Mouse (Mus musculus) kidney, postnatal 36 days (tissue): ENCODE data around the gene Slc13a5.

Experiments
- DNase-seq, 2 experiments: peaks; one replicate each; pipeline ENCODE4 v3.0.0; 2021 to 2022; ENCODE audit warnings: mixed read lengths in 2 of 2

The Slc13a5 gene

GRCm38 (mm10) chr11:72266960-72267560, at the start of gene Slc13a5:
Gene Slc13a5, minus strand, starts transcription at chr11:72267222.
- DNase-seq: peak in 1 of 2 experiments; percentile 68

GRCm38 (mm10) chr11:72314151-72314895, 47.3 kb upstream of the Slc13a5 start, which contains the start of gene Fbxo39:
Gene Fbxo39, plus strand, starts transcription at chr11:72314444.
- DNase-seq: peak in 1 of 2 experiments; percentile 15

- no peak for DNase-seq
Measured at GRCm38 (mm10) chr11:72311355-72312001, 44.5 kb upstream of the Slc13a5 start.

- no peak for DNase-seq
Measured at GRCm38 (mm10) chr11:72310491-72310890, 43.5 kb upstream of the Slc13a5 start.

GRCm38 (mm10) chr11:72308982-72309381, 42.0 kb upstream of the Slc13a5 start:
- no peak for DNase-seq

- DNase-seq: no peak
Measured at GRCm38 (mm10) chr11:72307461-72307860, 40.4 kb upstream of the Slc13a5 start.

GRCm38 (mm10) chr11:72302230-72302629, 35.2 kb upstream of the Slc13a5 start:
- peak; percentile 67 to 76 for DNase-seq

DNA sequence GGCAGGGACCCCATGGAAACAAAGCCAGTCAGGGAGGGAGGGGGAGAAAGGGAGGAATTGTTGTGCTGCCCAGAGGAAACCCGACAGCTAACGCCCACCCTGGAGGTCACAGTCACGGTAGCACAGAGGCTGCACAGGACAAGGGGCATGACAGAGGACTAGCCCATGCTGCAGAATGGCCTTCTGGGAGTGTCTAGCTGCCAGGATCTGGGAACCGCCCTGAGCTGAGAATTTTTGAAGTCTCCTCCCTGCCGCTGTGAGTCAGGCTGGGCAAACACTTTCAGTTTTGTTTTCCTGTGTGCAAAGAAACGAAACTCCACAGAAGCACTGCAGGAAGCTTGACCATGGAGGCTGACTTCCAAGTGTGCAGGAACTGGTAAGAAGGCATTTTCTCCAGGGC, 34.3 kb upstream of the Slc13a5 start, which contains the start of gene Xaf1:
Gene Xaf1 (plus strand): TSS at position 296 of the 400 bp plus-strand sequence.
- peak; percentile 76 to 79 for DNase-seq

DNA sequence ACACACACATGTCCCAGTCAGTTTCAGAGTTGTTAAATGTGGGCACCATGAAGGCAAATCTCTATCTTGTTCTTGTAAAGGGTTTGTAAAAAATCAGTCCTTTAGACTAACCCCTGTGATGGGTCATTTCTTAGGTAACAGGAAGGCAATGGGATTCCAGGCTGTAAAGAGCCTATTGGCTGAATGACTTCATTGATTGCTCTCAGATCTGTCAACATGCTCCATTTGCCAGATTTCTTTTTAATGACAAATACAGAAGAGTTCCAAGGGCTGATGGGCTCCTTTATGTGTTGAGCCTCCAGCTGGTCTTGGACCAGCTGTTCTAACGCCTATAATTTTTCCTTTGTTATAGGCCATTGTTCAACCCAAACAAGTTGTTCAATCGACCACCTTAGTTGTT, 26.1 kb upstream of the Slc13a5 start:
- DNase-seq: no peak

GRCm38 (mm10) chr11:72287543-72287942, 20.5 kb upstream of the Slc13a5 start:
- no peak for DNase-seq

DNA sequence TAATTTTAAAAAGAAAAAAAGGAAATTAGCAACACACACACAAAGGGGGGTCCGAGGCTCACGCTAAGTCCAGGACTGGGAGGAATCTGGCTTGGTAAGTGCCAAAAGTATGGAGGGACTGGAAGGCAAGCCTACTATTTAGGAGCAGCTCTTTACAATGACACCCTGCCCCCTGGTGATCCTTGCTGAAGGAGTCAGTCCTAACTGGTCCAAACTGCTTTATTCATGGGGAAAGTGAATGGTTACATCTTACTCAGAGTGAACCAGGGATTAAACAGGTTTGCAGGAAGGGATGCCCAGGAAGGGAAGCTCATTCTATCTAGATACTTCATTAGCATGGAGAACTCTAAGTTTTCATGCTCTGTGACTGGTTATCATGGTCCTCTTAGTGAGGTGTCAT, 20.1 kb upstream of the Slc13a5 start:
- DNase-seq: no peak

- no peak for DNase-seq
Measured at GRCm38 (mm10) chr11:72286651-72287050, 19.6 kb upstream of the Slc13a5 start.

DNA sequence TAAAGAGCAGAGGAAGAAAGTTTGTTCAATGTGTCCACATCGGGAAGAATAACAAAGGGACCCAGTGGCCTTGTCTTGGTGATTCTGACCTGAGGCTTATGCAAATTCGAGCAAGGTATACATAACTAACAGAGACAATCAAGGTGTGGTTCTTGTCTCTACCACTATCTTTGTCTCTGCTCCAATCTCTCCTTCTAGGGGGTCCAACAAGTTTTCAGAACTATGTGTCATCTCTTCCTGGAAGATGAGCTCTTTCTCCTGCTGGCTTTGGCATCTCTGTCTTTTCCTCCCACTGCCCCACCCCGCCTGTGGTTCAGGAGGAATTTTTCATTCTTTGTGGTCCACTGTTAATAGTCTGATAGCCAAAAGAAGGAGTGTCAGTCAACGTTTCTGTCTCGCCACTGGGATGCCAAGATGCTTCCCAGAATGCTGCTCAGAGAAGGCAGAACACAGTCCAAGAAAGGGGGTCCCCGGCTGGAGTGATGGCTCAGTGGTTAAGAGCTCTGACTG, 19.0 kb upstream of the Slc13a5 start:
- DNase-seq: no peak

DNA sequence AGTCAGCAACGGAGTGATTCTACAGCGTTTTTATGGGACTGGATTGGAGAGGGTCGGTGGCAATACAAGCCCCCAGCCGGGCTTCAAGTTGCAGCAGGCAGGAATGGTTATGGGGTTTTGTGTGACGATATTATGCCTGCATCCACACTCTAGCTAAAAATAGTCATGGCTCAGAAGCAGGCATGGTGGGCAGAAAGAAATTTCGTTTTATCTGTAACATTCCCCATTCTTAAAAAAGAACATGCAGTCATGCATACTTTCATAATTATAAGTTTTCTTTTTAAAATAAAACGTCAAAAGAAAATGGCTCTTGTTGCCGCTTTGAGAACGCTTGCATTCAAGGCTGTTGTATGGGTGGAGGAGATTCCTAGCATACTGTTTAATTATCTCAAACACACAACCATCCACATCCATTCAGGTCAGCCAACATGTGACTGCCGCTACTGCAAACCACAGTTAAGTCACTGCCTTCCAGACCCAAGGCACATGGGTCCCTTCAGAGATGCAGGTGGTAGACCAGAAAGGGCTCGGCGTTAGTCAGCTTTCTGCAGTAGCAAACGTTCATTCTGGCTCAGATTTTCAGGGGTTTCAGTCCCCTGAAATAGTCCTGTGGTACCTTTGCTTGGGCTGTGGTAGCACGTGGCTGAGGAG, 17.6 kb upstream of the Slc13a5 start:
- DNase-seq: no peak

GRCm38 (mm10) chr11:72283486-72284224, 16.6 kb upstream of the Slc13a5 start:
- DNase-seq: peak; percentile 31 to 71

DNA sequence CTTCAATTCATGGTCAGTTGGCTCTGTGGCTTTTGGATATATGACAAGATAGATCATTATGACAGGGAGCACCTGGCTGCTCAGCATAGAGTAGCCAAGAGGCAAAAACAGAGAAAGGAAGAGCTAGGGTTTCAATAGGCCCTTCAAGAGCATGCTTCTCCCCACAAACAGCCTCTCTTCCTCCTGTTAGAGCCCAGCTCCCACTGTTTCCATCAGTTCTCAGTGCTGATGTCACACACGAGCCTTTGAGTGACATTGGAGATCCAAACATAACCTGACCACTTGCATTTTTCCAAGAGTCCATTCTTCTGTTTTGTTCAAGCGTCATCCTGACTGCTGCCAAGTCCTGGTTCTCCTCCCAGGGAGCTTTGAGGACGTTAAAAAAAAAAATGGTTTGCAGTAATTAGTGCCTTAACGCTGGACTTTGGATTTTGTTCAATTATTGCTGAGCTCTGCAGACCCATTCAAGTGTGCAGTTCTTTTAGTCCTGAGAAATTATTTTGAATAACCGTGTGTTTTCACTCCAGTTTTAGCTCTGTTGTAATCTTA, 14.9 kb upstream of the Slc13a5 start:
- DNase-seq: peak; percentile 42 to 56

- no peak for DNase-seq
Measured at GRCm38 (mm10) chr11:72281143-72281851, 14.3 kb upstream of the Slc13a5 start.

DNA sequence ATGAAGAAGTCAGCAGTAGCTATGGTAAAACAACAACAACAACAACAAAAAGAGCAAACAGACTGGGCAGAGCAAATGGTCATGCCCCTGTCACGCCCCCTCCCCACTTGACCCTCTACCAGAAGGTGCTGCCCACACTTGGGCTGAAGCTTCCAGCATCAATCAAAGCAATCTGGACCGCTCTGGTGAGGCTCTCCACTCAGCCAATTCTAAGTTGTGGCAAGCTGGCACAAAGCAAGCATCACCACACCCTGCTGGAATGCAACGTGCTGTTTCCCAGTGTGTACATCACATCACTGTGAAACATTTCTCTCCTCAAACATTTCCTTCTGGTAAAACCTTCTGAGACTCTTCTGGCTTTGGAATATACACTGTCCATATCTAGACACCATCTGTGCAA, 6.3 kb upstream of the Slc13a5 start:
- DNase-seq: no peak

DNA sequence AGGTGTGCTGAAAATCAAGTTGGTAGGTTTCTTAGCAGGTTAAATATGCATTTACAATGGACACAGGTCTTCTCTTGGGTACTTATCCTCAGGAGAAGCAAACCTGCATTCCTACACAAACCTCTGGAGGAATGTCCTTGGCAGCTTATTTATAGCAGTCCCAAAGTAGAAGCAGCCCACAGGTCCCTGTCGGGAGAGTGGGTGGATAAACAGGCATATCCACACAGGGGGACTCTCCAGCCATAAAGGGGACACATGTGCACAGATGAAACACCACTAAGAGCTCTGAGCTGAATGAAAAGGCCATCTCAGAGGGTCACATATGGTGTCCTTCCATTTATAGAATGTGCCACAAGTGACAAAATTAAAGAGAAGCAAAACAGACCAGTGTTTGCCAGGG, 4.7 kb upstream of the Slc13a5 start:
- DNase-seq: no peak

DNA sequence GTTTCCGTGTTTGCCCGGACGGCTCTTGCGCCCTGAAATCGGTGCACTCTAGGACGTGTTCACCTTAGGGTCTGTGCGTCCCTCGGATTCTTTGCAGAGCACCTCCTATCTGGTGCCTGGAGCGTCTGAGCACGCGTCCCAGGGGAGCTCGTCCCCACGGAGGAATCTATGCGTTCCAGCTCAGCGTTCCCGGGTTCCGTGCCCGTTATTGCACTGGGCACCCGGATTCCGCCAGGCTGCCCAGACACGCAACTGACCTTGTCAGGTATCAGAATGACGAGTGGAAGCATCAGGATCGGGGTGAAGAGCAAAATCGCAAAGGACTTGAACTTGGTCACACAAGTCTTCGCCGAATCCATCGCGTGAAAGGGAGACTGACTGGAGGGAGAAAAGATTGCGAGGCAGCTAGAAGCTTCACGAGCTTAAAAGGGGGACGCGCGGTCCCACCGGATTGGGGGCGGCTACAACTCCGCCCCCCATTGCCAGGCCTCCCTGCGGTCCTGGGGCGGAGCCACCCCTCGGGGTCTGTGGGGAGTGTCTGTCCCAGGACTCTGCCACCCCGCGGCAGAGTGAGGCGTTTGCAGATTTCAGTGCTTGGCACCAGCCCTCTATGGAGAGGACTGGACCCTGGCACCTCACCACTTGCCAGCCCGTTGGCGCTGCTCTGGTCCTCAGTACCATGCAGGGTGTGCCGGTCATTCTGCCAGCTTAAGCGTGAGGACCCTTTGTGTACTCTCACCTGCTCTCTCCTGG, 639 bp downstream of the Slc13a5 start:
- DNase-seq: peak; percentile 61 to 81

DNA sequence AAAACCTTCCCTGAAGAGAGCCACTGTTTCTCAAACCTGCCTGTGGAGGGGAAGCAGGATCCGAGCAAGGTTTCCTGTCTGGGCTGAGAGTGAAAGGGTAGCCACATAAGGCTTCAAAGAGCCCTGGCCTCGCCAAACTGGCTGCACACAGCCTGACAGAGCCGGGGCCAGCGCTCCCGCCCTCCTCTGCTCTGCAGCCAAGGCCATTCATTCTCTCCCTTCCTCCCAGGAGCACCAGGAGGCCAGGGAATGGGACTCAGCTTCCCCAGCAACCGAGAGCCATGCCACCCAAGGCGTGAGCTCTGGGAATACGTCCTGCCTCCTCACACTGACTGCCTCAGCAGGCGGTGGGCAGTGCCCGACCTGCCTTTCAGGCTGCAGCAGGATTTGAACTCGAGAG, 1.5 kb downstream of the Slc13a5 start:
- DNase-seq: no peak
